Mouse (Mus musculus) ovary, postnatal 10 days (tissue): ENCODE results near the gene Sik3.

ENCODE experiments used
- DNase-seq: peaks from one replicate; pipeline ENCODE4 v3.0.0; 2022; ENCODE audit warnings: low spot score

The Sik3 gene

DNA sequence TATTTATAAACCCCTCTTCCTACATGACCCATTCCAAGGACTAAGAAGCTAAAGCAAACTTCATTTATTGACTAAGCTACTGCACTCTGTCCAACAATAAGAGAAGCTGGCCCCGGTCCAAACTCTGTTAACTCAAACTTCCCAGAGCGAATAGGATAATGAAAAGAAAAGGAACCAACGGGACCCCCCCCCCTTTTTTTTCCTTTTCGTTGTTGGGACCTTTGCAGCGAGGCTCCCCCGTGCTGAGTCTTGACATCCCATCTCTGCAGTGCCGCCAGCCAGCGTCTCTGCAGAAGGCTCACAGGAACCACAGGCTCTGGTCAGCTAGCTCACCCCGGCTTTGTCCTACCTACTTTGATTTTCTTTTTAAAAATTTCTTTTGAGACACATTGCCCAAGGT lies 3.2 kb downstream of the Sik3 start:
- DNase-seq, result peak; percentile 15

DNA sequence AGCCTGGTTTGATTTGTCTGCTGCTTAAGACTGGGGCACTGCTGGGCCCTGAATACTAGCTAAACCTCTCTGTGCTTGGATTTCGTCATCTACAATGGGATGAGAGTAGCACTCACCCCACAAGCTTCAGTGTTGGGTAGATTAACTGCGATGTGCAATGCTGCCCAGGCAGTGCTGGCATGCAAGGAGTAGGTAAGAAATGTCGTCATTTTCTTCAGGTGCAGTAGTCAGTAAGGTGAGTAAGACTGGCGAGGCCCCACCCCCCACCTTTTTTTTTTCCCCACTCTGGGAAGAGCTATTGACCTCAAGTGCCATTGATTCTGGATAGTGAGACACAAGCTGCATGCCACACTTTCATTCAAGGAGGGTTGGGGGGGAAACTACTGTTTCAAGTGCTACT lies 3.8 kb downstream of the Sik3 start:
- no peak for DNase-seq

DNA sequence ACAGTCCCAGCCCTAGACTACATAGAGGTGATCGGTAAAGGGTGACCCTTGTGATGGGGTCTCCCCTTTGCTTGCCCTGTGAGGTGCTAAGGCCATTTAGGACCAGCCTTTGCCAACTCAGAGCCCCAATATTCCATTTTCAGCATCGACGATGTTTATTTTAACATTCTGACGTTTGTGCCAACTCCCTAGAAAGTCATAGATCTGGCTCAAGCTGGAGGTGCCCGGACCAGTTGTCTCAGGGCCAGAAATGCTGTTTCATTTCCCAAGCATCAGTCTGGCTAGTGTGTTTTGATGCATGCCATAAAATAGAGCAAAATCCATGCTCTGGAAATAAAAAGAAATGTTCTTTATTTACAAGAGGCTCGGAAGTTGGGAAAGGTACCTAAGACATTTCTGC lies 5.7 kb downstream of the Sik3 start:
- no peak for DNase-seq

DNA sequence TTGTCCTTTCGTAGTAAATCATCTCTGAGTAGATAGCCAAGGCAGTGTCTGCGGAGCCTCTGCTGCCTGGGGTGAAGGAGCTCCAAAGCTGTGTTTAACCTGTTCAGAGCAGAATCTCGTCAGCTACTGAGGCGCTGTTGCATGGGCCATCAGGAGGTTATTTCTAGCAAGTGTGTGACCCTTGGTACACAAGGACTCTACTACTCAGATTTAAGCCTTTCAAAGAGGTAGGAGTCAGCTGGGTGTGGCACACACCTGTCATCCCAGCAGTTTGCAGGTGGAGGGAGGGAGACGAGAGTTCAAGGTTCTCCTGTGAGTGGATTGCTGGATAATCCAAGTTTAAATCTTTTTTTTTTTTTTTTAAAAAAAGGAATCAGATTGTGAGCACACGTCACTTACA lies 7.4 kb downstream of the Sik3 start:
- DNase-seq, result no peak

DNA sequence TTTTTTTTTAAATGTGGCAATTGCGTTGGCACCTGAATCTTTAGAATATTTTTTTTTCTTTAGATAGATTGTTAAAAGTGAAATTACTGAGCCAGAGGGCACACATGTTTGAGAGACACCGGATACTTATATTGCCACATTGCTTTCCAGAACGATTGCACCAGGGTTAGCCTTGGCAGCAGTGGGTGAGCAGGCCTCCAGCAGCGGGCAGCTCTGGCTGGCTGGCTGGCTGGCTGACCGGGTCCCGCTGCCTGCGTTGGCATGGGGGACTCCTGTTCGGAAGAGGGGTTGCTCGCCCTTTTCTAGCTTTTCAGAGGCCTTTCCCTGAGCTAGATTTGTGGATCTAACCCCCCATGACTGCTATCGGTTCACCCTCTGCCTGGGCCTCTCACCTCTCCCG lies 11.0 kb downstream of the Sik3 start:
- no peak for DNase-seq

DNA sequence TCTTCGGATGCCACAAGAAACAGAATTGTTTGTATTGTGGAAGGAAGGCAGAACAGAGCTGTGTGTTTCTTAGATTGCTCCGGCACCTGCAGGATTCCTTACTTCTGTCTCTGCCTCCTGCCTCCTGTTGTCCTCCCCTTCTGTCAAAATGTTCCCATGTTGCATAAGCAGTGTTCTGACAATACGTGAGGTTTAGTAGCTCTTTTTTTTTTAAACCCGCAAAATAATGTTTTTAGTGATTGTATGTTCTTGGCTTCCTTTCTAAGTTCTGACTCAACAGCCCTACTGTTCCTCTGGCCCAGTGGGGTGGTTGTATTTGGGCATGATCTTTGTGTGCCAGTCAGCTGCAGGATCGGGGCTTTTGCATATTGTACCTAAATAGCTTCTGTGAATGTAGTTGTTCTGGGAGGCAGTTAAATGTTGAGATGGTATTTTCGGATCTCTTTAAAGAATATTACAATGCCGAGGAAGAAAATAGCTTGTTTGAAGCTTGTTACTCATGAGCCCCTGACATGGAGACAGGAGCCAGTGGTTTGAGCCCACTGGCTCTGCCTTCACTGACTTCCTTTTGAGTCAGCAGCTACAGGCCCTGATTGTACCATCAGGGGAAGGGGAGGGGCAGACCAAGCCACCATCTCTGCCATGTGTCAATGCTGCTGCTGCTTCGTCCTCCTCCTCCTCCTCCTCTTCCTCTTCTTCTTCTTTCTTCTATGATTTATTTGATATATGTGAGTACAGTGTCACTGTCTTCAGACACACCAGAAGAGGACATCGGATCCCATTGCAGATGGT lies 13.6 kb downstream of the Sik3 start:
- DNase-seq, result no peak

DNA sequence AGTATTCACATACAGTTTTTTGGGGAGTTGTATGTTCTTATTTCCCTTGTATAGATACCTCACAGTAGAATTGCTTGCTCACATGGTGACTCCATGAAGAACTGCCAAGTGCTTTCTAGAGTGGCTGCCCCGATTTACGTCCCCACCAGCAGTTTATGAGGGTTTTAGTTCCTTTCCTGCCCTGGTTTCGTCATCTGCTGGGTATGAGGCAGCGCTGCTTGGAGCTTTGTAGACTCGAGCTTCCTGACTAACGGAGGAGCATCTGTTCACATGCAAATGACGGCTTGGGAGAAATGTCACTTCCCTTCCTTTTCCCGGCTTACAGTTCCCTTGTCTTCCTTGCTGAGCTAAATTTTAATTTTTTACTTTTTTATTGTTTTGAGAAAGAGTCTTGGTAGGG lies 15.4 kb downstream of the Sik3 start:
- no peak for DNase-seq

DNA sequence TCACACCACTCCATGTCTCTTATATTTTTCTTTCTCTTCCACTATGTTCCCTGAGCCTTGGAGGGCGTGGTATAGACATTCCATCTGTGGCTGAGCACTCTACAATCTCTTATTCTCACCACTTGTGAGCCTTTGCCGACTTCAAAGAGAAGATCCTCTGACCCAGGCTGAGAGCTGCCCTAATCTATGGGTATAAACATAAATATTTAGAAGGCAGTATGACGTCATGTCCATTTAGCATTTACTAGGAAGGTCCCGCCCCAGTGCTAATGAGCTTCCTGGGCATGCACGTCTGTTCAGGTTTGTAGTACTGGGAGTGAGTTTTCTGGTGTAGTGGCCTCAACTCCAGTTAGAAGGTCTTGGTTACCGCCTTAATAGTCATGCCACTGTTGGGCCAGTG lies 16.9 kb downstream of the Sik3 start:
- DNase-seq, result no peak

DNA sequence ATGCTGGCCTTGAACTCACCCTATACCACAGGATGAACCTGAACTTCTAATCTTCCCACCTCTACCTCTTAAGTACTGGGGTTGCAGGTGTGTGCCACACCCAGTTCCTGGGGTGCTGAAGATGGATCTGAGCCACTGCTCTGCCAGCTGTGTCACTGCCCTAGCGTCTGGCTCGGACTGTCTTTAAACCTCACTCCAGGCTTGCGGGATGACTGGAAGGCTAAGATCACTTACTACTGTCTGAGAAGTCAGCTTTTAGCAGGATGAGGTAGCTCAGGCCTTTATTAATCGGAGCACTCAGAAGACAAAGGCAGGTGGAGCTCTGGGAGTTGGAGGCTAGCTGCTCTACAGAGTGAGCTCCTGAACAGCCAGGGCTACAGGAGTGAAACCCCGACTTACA lies 17.6 kb downstream of the Sik3 start:
- DNase-seq, result no peak

DNA sequence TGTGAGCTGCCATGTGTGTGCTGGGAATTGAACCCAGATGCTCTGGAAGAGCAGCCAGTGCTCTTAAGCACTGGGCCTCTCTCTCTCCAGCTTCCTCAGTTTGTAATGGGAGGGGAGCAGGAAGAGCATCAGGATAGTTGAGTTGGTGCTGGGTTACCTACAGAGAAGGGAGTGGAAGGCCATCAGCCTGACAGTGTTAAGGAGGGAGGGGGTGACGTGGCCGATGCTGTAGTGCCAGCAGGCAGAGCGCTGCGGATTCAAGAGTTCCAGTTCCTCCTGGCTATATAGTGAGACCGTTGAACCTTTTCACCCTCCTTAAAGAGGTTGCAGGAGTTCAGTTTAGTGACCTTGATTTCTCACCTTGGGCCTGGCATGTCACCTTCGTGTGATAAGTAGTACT lies 18.3 kb downstream of the Sik3 start:
- DNase-seq, result no peak

DNA sequence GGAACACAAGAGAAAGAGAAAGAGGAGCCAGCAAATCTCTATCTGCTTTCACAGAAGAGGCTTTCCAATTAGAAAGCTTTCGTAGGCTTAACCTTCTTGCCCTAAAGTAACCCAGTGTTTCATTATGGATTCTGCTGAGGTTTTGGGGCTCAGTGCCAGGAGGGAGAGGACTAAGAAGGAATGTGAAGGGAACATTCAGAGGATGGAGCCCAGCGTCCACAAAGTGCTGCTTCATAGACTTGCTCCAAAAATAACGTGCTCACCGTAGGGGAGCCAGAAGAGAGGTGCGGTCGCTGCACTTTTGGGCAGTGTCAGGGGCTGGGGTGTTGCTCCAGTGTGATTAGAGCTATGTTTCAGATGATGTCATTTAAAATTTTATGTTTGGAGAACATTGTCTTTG lies 19.6 kb downstream of the Sik3 start:
- no peak for DNase-seq

DNA sequence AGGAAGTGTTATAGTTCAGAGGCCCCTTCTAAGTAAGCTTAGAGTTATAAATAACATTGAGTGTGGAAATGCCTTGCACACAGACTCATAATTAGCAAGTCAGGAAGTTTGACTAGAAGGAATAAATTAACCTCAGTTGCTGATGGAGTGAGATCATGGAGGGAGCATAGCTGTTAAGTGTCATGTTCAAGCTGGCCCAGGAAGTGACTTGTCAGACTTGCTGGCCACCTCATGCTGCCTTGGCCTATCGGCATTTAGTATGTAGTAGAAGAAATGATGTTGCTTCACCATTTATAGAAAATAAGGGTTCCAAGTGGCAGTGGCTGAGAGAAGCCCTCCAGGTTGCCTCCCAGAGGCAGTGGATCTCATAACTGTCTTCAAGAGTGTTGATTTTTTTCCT lies 20.4 kb downstream of the Sik3 start:
- no peak for DNase-seq

DNA sequence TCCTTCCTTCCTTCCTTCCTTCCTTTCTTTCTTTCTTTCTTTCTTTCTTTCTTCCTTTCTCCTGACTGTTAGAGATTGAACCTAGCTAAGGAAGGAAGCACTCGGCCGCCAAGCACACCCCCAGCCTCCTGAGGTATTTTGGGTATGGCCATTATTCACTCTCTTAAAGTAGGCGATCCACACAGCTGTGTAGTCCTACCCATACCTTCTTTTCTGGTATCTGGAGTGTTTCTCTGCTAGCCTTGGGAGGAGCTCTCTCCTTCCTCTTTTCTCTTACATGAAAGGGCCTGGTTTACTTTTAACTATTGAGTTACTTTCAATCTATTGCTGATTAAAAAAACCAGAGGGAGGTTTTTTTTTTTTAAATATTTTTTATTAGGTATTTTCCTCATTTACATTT lies 21.2 kb downstream of the Sik3 start:
- no peak for DNase-seq

DNA sequence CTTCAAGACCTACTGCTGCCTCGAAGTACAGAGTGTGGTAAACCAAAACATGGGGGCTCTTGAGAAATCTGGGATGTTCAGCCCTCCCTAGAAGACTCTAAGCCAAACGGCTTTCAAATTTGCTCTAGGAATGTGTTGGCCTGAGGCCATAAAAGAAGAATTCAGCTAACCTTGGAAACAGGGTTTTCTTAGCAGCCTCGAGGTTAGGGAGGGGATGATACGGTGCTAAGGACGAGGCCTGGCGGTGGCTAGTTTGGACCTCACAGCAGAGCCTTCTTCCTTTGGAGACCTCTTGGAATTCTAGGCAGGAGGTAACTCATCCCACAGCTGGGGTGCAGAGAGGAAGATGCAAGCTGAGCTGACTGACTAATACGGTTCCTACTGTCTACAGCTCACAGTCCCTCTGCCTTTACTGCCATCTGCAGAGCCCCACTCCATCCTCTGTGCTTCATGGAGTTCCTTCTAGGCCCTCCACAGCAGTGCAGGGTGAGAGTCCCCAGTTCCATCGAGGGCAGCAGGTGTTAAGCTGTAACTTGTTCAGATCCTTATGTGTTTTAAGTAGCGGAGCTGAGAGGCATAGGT lies 22.8 kb downstream of the Sik3 start:
- DNase-seq, result no peak

DNA sequence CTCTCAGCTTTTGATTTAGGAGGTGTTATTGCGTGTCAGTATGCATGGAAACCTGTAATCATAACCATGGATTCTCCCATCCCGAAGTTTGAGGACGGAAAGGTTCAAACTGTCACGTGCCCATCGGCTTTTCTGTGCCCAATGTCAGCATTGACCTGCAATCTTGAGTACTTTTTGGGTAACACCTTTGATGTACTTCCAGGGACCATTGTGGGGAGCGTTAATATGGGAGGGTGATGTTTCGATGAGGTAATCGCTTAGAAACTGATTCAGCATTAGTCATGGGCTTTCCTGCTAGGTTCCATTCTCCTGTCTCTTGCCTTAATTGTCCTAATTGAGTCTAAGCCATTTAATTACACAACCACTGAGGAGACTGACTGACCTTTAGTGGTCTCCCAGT lies 24.3 kb downstream of the Sik3 start:
- no peak for DNase-seq

DNA sequence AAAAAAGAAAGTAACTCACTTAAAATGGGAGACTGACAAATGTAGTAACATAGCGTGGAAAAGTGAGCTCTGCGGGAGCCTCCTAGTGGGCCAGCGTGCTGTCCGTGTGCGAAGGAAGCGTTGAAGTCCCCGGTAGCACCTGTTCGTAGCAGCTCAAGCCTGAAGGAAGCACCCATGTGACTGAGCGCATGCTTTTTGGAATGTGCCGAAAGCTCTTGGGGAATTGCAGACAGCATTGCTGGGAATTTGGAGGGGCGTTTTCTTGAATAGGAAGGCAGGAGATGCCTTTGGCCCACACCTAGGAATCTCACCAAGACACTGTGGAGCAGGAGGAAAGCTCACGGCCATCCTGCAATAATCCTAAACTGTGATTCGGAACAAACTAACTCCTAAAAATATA lies 26.2 kb downstream of the Sik3 start:
- no peak for DNase-seq

DNA sequence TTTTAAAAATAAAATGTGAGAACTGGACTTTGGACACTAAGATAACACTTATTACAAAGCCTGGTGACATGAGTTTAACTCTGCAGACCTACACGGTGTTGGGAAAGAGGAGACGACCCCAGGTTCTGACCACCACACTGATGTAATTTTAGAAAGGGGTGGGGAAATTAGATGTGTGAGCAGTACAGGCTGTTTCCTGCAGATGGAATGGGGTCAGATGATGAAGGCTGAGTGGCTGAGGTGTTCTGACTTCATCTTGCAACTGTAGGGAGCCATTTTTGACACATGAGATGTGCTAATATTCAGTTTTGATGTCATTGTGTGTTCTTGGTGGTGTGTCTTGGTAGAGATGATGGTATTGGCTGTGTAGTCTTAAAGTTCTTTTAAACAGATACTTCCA lies 28.6 kb downstream of the Sik3 start:
- no peak for DNase-seq

DNA sequence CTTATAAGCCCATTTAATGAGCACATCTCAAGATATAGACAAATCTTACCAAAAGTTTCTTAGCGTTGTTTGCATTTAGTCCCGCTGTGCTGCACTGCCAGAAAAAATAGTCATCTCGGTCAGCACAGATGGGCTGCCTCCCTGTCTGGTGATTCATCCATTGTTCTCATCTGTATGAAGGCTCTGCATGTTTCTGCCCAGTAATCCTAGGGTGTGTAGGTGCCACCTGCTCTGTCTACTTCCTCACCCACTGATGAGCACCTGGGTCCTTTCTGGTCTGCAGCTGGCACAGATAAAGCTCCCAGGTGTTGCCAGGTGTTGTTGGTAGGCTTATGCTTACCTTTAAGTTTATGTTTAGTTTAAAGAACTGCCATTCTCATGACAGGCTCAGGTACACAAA lies 29.8 kb downstream of the Sik3 start:
- DNase-seq, result no peak

DNA sequence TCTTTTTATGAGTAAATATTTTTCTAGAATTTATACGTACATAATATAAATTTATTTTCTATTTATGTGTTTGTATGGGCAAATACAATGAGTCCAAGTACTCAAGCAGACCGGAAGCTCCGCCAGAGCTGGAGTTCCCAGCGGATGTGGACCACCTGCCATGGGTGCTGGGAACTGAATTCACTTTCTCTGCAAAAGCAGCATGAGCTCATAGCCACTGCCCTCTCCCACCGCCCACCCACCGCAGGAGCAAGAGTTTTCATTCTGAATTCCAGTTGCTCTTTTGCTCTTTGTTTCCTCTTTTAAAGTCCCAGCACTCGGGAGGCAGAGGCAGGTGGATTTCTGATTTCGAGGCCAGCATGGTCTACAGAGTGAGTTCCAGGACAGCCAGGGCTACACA lies 31.0 kb downstream of the Sik3 start:
- DNase-seq, result no peak

DNA sequence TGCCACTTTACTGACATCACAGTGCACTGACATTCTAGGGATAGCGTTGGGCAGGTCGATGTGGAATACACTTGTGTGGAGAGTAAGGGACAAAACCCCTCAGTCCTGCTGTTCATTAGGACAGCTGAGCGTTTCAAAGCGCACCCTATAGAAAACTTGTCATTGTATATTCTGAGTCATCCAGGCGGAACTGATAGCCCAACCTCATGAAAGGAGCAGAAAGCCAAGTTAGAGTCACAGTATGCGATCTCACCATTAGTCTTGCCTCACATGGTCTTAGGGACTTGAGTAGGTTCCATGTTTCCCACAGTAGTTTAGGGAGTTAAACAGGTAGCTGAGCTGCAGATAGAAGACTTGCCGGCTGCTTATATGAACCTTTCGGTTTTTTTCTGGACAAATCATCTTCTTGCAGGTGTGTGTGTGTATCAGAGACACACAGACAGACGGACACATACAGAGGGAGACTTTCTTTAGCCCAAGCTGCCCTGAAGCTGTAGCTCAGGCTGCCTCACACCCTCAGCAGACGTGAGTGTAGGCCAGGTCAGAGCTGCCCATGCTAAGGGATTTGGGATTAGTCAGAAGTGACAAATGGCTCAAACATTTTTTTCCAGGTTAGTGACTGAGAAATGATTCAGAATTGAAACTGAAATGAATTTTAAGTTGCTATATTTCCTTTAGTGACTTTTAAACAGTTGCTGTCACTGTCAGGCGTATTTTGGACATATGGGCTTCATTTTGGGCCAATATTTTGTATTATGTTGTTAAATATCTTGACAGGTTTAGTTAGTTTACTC lies 34.3 kb downstream of the Sik3 start:
- DNase-seq, result no peak

DNA sequence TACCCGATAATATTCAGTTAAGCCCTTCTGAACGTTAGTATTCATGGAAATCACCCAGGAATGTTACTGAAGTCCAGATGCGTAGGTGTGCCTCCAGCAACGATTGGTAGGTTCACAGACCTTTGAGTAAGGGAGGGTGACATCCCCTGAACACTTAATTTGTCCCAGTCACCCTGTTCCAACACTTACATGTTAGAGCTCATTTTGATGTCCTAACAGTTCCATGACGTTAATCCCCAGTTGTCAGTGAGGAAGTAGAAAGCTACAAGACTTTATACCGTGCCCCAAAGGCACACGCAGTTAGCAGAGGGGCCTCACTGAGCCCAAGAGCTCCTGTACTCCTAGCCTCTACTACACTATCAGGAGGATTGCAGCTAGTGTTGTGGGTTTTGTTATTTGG lies 36.9 kb downstream of the Sik3 start:
- no peak for DNase-seq

DNA sequence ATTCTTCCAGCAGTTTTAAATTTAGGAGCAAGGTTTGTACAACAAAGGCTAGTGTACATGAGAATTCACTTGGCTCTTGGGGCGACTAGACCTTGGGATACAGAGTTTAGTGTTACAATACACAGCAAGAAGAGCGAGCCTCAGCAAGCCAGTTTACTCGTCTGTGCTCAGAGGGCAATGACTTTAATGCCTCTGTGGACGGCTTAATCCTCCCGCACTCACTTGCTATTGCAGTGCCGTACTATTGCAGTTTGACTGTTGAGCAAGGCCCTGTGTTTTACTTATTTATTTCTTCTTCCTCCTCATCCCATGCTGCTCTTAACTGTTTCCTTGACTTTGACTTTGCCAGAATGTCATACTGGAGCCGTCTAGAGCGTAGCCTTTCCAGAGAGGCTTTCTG lies 37.6 kb downstream of the Sik3 start:
- no peak for DNase-seq

DNA sequence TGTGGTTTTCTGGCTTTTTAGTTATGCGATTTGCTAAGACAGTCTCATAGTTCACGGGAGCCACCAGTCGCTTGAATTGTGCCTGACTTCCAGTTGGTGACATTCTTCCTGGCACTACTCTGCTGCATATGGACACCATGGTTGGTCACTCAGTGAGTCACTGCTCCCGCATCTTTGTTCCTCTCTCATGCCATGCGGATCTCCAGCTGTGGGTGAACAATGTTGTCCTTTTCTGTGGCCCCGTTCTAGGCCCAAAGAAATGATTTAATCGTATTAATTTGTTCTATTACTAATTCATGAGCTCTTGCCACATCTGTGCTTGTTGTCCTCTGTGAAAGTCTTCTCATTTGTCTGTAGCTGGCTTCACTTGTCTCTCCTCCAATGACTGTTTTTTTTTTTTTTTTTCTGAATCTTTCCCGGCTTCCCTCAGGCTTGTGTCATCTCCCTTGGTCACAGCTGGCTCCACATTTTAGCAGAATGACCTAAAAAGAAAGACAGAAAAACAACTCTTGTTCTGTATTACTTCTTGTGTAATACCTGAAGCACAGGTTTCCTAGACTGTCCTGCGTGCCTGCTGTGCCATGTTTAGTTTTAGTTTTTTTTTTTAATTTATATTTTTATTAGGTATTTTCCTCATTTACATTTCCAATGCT lies 40.5 kb downstream of the Sik3 start:
- DNase-seq, result no peak
